Mouse (Mus musculus): ENCODE results near the gene Krtap19-5. TPM values are rescaled to one million over a fixed set of nuclear protein-coding genes. Genes with fewer than 3 reads are reported as not detected.

Krtap19-5 gene
- polyA plus RNA-seq, 1 experiment from 2014 or later = not detected

Other genes starting within 250 kb of the Krtap19-5 start
- not detected in 2 replicates for gene Krtap26-1, start 248.7 kb downstream of the Krtap19-5 start, polyA plus RNA-seq (2016; fragmentation: Nextera tagmentation; extraction: Ambion mirVana)
- gene Krtap27-1, start 224.8 kb downstream of the Krtap19-5 start, polyA plus RNA-seq (2016; fragmentation: Nextera tagmentation; extraction: Ambion mirVana) = not detected in 2 replicates
- not detected in 2 replicates for gene 2310061N02Rik, start 188.5 kb downstream of the Krtap19-5 start, polyA plus RNA-seq (2016; fragmentation: Nextera tagmentation; extraction: Ambion mirVana)
- gene Krtap13-1, start 167.6 kb downstream of the Krtap19-5 start, polyA plus RNA-seq (2016; fragmentation: Nextera tagmentation; extraction: Ambion mirVana) = not detected in 2 replicates
- gene Krtap13, start 144.8 kb downstream of the Krtap19-5 start, polyA plus RNA-seq (2016; fragmentation: Nextera tagmentation; extraction: Ambion mirVana) = not detected in 2 replicates
- not detected in 2 replicates for gene 2310034C09Rik, start 137.6 kb downstream of the Krtap19-5 start, polyA plus RNA-seq (2016; fragmentation: Nextera tagmentation; extraction: Ambion mirVana)
- not detected in 2 replicates for gene 2310057N15Rik, start 122.3 kb downstream of the Krtap19-5 start, polyA plus RNA-seq (2016; fragmentation: Nextera tagmentation; extraction: Ambion mirVana)
- gene Gm5965, start 118.6 kb downstream of the Krtap19-5 start, polyA plus RNA-seq (2016; fragmentation: Nextera tagmentation; extraction: Ambion mirVana) = not detected in 2 replicates
- not detected in 2 replicates for gene Gm20741, start 84.2 kb downstream of the Krtap19-5 start, polyA plus RNA-seq (2016; fragmentation: Nextera tagmentation; extraction: Ambion mirVana)
- not detected in 2 replicates for gene Krtap15, start 76.2 kb downstream of the Krtap19-5 start, polyA plus RNA-seq (2016; fragmentation: Nextera tagmentation; extraction: Ambion mirVana)
- gene Krtap14, start 70.3 kb downstream of the Krtap19-5 start, polyA plus RNA-seq (2016; fragmentation: Nextera tagmentation; extraction: Ambion mirVana) = not detected in 2 replicates
- not detected in 2 replicates for gene Krtap19-1, start 27.0 kb downstream of the Krtap19-5 start, polyA plus RNA-seq (2016; fragmentation: Nextera tagmentation; extraction: Ambion mirVana)
- not detected in 2 replicates for gene Krtap19-2, start 22.2 kb downstream of the Krtap19-5 start, polyA plus RNA-seq (2016; fragmentation: Nextera tagmentation; extraction: Ambion mirVana)
- not detected in 2 replicates for gene Krtap19-3, start 18.4 kb downstream of the Krtap19-5 start, polyA plus RNA-seq (2016; fragmentation: Nextera tagmentation; extraction: Ambion mirVana)
- gene Krtap19-4, start 11.4 kb downstream of the Krtap19-5 start, polyA plus RNA-seq (2016; fragmentation: Nextera tagmentation; extraction: Ambion mirVana) = not detected in 2 replicates
- gene Krtap19-9b, start 35.8 kb upstream of the Krtap19-5 start, polyA plus RNA-seq (2016; fragmentation: Nextera tagmentation; extraction: Ambion mirVana) = not detected in 2 replicates
- gene Krtap16-3, start 66.4 kb upstream of the Krtap19-5 start, polyA plus RNA-seq (2016; fragmentation: Nextera tagmentation; extraction: Ambion mirVana) = not detected in 2 replicates
- not detected in 2 replicates for gene Krtap22-2, start 114.3 kb upstream of the Krtap19-5 start, polyA plus RNA-seq (2016; fragmentation: Nextera tagmentation; extraction: Ambion mirVana)
- not detected in 2 replicates for gene Gm10229, start 118.8 kb upstream of the Krtap19-5 start, polyA plus RNA-seq (2016; fragmentation: Nextera tagmentation; extraction: Ambion mirVana)
- gene Krtap6-1, start 135.2 kb upstream of the Krtap19-5 start, polyA plus RNA-seq (2016; fragmentation: Nextera tagmentation; extraction: Ambion mirVana) = not detected in 2 replicates
- not detected in 2 replicates for gene Gm10228, start 145.0 kb upstream of the Krtap19-5 start, polyA plus RNA-seq (2016; fragmentation: Nextera tagmentation; extraction: Ambion mirVana)
- not detected in 2 replicates for gene Krtap6-5, start 151.4 kb upstream of the Krtap19-5 start, polyA plus RNA-seq (2016; fragmentation: Nextera tagmentation; extraction: Ambion mirVana)
- gene 1110025L11Rik, start 167.5 kb upstream of the Krtap19-5 start, polyA plus RNA-seq (2016; fragmentation: Nextera tagmentation; extraction: Ambion mirVana) = not detected in 2 replicates
- gene Krtap6-3, start 187.6 kb upstream of the Krtap19-5 start, polyA plus RNA-seq (2016; fragmentation: Nextera tagmentation; extraction: Ambion mirVana) = not detected in 2 replicates
- not detected in 2 replicates for gene Gm6358, start 244.4 kb upstream of the Krtap19-5 start, polyA plus RNA-seq (2016; fragmentation: Nextera tagmentation; extraction: Ambion mirVana)